Mouse (Mus musculus) ovary, postnatal 36 days (tissue): ENCODE data around the gene C1qtnf6.

Experiments used
- DNase-seq: peaks from one replicate; pipeline ENCODE4 v3.0.0; 2022; ENCODE audit warnings: low spot score, mixed read lengths

C1qtnf6 gene

GRCm38 (mm10) chr15:78480111-78480510 lies 51.1 kb downstream of the C1qtnf6 start:
- no peak for DNase-seq

GRCm38 (mm10) chr15:78479470-78479869 lies 51.7 kb downstream of the C1qtnf6 start:
- DNase-seq = no peak

GRCm38 (mm10) chr15:78478073-78478472 lies 53.1 kb downstream of the C1qtnf6 start:
- no peak for DNase-seq

- no peak for DNase-seq
These were observed 54.3 kb downstream of the C1qtnf6 start for GRCm38 (mm10) chr15:78476878-78477277.

DNA sequence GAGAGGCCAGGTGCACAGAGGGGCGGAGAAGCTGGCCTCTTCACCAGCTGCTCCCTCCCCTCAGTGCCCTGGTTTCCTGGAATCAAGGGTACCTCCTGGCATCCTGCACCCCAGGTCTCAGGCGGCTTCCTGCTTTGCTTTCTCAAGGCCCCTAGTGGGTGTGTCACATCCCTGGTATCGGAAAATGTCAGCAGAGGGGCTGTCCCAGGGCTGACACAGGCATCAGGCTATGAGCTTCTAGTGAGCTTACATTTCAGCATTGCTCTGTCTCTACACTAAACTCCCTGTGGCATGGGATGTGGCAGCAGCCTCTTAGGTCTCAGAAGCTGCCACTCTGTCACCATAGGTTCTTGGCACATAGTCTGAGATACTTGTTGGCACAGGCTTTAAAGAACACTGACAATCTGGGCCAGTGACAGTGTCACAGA lies 55.6 kb downstream of the C1qtnf6 start:
- DNase-seq = no peak

GRCm38 (mm10) chr15:78473442-78473841 lies 57.8 kb downstream of the C1qtnf6 start:
- DNase-seq = no peak
